ENCODE assay signal across 8 mouse cellular contexts in genomic region chrX:152918212-152918611, GRCm38 (mm10).
A peak's percentile ranks its signal among the peaks of the same experiment; 100 is the strongest.
DNase-seq lines count a peak whose midpoint lies in the region.

No protein-coding gene starts in this region.

- DNase-seq in 3T3-L1 (ENCODE audit: low read depth, low spot score): peak; percentile 61
- DNase-seq in MEL-GATA-1-ER (ENCODE audit: extremely low read depth, low read depth): peak; percentile 2
- peak; percentile 64 for DNase-seq in cerebellum, adult 8-10 months
- DNase-seq in gastrocnemius, adult 18-20 months (ENCODE audit: low spot score): peak; percentile 26
- DNase-seq in kidney, postnatal 36 days: peak; percentile 54 to 84
- DNase-seq in lung, adult 18-20 months: peak; percentile 20 to 40
- DNase-seq in right cerebral cortex, adult 2 months (ENCODE audit: low spot score in 2 of 2): peak; percentile 70 to 86
- DNase-seq in urinary bladder, postnatal 10 days (ENCODE audit: low spot score): peak; percentile 10

Comparison
In these comparisons a context has a peak if more than half of its experiments do, and no peak if none do; other contexts are left out.
1. Peak in every context shown above with its lines: DNase-seq.
2. DNase-seq: peak in every context shown above with its lines; median percentile 78 in right cerebral cortex, adult 2 months; 69 in kidney, postnatal 36 days; 64 in cerebellum, adult 8-10 months; 61 in 3T3-L1; 30 in lung, adult 18-20 months; 26 in gastrocnemius, adult 18-20 months; 10 in urinary bladder, postnatal 10 days; 2 in MEL-GATA-1-ER.